Mouse (Mus musculus) heart, postnatal 4 days (tissue): Measurements from ENCODE around the gene Qrich1. TPM values are rescaled to one million over a fixed set of nuclear protein-coding genes. Genes with fewer than 3 reads are reported as not detected.
"Not testable (repeated sequence)": the region's sequence is repeated elsewhere in the genome, so short reads cannot be mapped to it uniquely, and the experiment has no call there.

ENCODE experiments used
- DNase-seq: peaks from one replicate; pipeline ENCODE4 v3.0.0; 2021
- microRNA-seq, 2 experiments: library from miRNA; unstranded; fragments of <30 nt; microRNA quantifications; one replicate each; pipeline ENCODE4 v1.2.0; 2021 to 2022
- total RNA-seq, 2 experiments: library from RNA; stranded (reverse); gene quantifications; 2 replicates each; pipeline ENCODE4 v1.2.3; 2021

Gene Qrich1
- total RNA-seq, 2 experiments from 2014 or later, result 93.5 to 94.0 TPM

DNA sequence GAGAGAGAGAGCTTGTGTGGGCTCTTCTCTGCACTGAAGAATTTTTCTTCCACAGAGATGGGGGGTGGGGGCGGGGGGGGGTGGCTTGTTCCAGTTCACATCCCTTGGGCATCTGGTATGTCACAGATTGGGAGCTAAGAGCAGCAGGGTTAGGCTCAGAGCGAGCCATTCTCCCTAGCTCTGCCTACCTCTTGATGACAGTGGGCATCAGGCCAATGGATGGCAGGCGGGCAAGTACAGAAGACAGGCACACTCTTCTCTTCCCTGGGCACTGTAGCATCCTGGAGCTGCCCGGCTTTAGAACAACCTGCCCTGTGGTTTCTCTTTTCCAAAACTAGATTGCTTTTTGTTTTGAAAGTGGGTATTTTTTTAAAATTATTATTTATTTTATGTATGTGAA is 74.9 kb downstream of the Qrich1 start:
- no peak for DNase-seq

GRCm38 (mm10) chr9:108594354-108594753 is 77.7 kb downstream of the Qrich1 start:
- no peak for DNase-seq

DNA sequence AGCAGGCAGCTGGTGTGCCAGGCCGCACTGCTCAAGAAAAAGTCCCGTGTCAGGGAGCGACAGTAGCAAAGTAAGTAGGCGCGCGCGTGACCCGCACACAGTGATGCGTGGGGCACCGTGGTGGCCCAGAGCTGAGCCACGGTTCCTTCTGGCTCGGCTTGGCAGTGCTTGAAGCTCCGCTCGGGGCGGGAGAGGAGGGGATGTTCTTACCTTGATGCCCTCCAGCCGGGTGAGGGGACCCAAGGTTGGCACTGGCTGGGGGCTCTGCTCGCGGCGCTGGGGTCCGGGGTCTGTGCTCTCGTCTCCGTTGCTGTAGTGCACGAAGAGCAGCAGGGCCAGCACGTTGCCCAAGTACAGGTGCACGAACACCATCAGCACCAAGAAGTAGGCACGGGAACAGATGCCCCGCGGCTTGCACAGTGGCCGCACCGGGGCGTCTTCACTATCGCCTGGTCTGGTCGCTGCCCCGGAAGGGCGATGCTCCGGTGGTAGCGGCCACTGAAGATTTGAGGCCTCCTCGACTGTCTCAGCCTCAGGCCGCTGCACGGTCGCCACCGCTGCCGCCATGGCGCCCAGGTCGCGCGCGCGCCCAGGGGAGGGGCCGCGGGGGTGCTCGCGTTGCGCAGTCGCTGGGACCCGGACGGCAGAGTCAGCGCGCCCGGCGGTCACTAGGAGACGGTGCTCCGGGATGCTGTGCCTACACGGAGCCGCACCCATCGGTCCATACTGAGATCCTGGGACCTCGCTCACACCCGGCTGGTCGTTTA is 80.6 kb downstream of the Qrich1 start, which contains the start of gene P4htm:
P4htm (minus strand) TSS at position 670 of the 767 bp plus-strand sequence.
- DNase-seq, result peak; percentile 79

DNA sequence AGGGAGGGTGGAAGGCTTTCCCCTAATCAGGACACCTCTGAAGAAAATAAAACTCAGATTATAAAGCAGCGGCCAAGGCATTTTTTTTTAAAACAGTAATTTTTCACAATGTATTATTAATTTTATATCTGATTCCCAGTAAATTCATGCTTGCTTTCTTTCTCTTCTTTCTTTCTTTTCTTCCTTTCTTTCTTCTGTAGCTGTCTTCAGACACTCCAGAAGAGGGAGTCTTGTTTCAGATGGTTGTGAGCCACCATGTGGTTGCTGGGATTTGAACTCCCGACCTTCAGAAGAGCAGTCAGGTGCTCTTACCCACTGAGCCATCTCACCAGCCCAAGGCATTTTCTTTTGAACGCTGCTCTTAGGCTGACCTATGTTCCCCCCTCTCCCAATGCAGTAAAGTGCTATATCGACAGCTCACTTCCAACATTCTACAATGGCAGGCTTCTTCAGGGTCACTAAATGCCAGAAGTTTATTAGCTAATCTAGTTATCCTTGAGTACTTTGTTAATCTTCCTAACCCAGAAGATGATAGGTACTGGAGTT is 82.5 kb downstream of the Qrich1 start:
- no peak for DNase-seq

DNA sequence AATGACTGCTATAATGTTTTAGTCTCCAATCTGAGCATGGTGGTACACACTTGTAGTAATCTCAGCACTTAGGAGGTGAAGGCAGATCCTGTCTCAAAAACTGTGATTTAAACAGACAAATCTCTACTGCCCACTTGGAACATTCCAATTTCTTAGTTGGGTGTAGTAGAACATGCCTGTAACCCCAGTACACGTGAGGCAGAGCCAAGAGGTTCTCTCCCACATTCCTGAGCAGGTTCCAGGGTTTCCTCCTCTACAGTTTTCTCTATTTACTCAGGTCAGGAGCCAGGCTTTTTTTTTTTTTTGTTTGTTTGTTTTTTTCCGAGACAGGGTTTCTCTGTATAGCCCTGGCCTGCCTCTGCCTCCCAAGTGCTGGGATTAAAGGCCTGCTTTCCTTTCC is 83.4 kb downstream of the Qrich1 start:
- DNase-seq, result no peak

DNA sequence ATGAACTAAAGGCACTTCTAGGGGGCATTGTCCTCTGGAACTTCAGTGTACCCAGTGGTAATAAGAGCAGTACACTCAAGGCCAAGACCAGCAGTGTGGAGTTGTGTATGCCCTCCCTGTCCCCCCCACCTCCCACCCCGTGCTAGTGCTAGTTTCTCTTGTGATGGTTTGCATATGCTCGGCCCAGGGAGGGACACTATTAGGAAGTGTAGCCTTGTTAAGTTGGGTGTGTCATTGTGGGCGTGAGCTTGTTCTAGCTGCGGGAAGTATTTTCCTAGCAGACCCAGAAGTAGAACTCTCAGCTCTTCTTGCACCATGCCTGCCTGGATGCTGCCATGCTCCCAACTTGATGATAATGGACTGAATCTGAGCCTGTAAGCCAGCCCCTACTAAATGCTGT is 85.4 kb downstream of the Qrich1 start:
- no peak for DNase-seq

- not testable (repeated sequence) for DNase-seq
Measured at GRCm38 (mm10) chr9:108607929-108608328, 91.3 kb downstream of the Qrich1 start.

GRCm38 (mm10) chr9:108608889-108609288 is 92.3 kb downstream of the Qrich1 start:
- no peak for DNase-seq

Small RNAs within 50 kb of the gene (microRNA-seq; reads per million reads assigned to microRNA genes)
- 0 reads per million in 2 experiments for gene Gm24083
- gene Mir191, result 0 reads per million in 2 experiments
- gene Mir425, result 1,019 to 1,261 reads per million in 2 experiments

Other genes starting within 250 kb of the Qrich1 start
- gene Nicn1, start 226.4 kb upstream of the Qrich1 start, total RNA-seq, result 10 to 100 TPM; 19.3 to 21.2 TPM
- 1 to 10 TPM; 3.6 to 6.0 TPM for gene Amt, start 220.0 kb upstream of the Qrich1 start, total RNA-seq
- gene Rhoa, start 210.7 kb upstream of the Qrich1 start, total RNA-seq, result 100 to 1,000 TPM; 341 to 348 TPM
- 10 to 100 TPM; 15.9 to 19.1 TPM for gene Tcta, start 210.6 kb upstream of the Qrich1 start, total RNA-seq
- gene Gpx1, start 177.9 kb upstream of the Qrich1 start, total RNA-seq, result 100 to 1,000 TPM; 159 to 185 TPM
- gene Usp4, start 169.0 kb upstream of the Qrich1 start, total RNA-seq, result 100 to 1,000 TPM; 105 to 108 TPM
- gene 1700102P08Rik, start 124.0 kb upstream of the Qrich1 start, total RNA-seq, result 1 to 10 TPM in 1 of 2 experiments, under 1 TPM in 1; 0.64 to 1.1 TPM
- gene Ccdc36, start 88.3 kb upstream of the Qrich1 start, total RNA-seq, result under 1 TPM; 0.10 to 0.11 TPM
- not detected for gene BC048562, start 80.3 kb upstream of the Qrich1 start, total RNA-seq
- 10 to 100 TPM; 27.0 to 28.4 TPM for gene Ccdc71, start 56.3 kb upstream of the Qrich1 start, total RNA-seq
- gene Klhdc8b, start 55.2 kb upstream of the Qrich1 start, total RNA-seq, result 10 to 100 TPM; 43.9 to 45.6 TPM
- gene Lamb2, start 37.1 kb upstream of the Qrich1 start, total RNA-seq, result 100 to 1,000 TPM; 217 to 229 TPM
- gene Usp19, start 26.2 kb upstream of the Qrich1 start, total RNA-seq, result 100 to 1,000 TPM; 108 to 109 TPM
- 10 to 100 TPM; 75.7 to 83.6 TPM for gene Qars, start 9.1 kb upstream of the Qrich1 start, total RNA-seq
- gene Impdh2, start 43.5 kb downstream of the Qrich1 start, total RNA-seq, result 10 to 100 TPM; 77.5 to 79.6 TPM
- 10 to 100 TPM; 57.0 to 64.2 TPM for gene Ndufaf3, start 50.6 kb downstream of the Qrich1 start, total RNA-seq
- gene Dalrd3, start 53.1 kb downstream of the Qrich1 start, total RNA-seq, result 10 to 100 TPM; 20.6 to 21.6 TPM
- 10 to 100 TPM; 36.6 to 40.0 TPM for gene Wdr6, start 61.9 kb downstream of the Qrich1 start, total RNA-seq
- 10 to 100 TPM; 13.2 to 13.4 TPM for gene P4htm, start 80.9 kb downstream of the Qrich1 start, total RNA-seq
- 10 to 100 TPM; 60.7 to 76.7 TPM for gene Arih2, start 132.6 kb downstream of the Qrich1 start, total RNA-seq
- gene Slc25a20, start 145.3 kb downstream of the Qrich1 start, total RNA-seq, result 100 to 1,000 TPM; 206 to 213 TPM
- gene Prkar2a, start 172.5 kb downstream of the Qrich1 start, total RNA-seq, result 10 to 100 TPM; 74.0 to 79.7 TPM